Mouse (Mus musculus): ENCODE results near the gene Gm8005.
"Not testable (repeated sequence)": the region's sequence is repeated elsewhere in the genome, so short reads cannot be mapped to it uniquely, and the experiment has no call there.

Gene Gm8005

GRCm38 (mm10) chr14:42439573-42439972, at the start of gene Gm8005:
Gene Gm8005, minus strand, starts transcription at chr14:42439673.
- DNase-seq (ENCODE audit: low spot score), result not testable (repeated sequence)

GRCm38 (mm10) chr14:42463581-42463980, 24.1 kb upstream of the Gm8005 start, which contains the start of gene Gm8011:
Gene Gm8011, plus strand, starts transcription at chr14:42463881.
- not testable (repeated sequence) for DNase-seq (ENCODE audit: low spot score)

All from adipocyte (in vitro differentiated cells).